Mouse (Mus musculus): Measurements from ENCODE around the gene Tas2r135.

Gene Tas2r135

DNA sequence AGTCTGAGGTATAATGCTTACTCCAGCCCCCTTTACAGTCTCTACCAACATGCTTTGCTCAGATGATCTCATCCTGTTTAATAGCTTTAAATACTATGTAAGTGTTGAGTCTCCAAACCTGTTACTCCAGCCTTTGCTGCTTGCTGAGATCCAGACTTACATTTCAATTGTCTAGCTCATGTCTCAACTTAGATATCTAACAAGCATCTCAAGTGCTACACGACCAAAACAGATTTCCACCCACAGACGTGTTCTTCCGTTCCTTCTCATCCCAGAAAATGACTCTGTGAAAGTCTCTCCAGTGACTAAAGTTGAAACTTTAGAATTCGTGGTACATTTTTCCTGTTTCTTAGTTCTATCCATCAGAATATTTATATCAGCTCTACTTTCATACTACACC lies 21.1 kb downstream of the Tas2r135 start:
- no peak for DNase-seq (ENCODE audit: low spot score)

DNA sequence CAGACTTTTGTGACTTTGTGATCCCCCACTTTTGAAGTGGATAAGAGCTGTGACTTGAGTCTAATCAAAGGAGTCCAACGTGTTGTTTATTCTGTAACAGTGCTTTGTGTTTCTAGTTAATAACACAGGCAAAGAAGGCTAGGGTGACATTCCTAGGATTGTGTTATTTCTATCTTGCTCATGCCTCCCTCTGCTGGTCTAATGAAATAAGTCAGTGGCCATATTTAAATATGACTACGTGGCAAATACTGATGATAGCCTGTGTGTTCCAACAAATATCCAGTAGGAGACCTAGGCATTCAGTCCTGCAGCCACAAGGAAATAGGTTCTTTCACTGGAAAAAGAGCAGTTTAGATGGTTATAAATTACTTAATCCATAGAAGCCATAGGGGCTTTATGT lies 28.3 kb downstream of the Tas2r135 start:
- DNase-seq (ENCODE audit: low spot score), result no peak

DNA sequence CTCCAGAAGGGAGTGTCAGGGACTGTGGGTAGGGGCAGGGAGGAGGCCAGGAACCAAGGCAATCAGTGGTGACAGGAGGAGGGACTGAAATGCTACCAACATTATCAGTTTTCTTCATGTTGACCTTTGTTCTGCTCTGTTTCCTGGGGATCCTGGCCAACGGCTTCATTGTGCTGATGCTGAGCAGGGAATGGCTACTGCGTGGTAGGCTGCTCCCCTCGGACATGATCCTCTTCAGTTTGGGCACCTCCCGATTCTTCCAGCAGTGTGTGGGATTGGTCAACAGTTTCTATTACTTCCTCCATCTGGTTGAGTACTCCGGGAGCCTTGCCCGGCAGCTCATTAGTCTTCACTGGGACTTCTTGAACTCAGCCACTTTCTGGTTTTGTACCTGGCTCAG lies 29.2 kb downstream of the Tas2r135 start, which contains the start of gene Tas2r126:
TSS of gene Tas2r126 (plus strand) at position 90 of the 400 bp plus-strand sequence.
- no peak for DNase-seq (ENCODE audit: low spot score)

DNA sequence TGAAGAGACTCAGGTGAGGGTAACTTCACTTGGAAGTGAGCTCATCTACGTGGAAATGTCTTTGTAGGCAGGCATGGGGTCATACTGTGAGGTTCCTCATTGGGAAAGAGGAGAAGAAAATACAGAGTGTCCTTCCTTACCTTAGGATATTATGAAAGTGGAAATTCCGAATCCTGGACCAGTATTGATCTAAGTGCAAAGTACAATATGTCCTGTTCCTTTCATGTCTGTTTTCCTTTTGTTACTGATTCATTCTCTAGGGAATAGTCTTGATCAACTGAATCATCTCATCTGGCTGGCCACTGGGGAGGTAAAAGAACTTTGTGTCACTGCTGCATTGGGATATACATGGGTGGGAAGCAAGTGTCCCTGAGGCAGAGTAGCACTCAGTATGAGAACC lies 30.3 kb downstream of the Tas2r135 start:
- no peak for DNase-seq (ENCODE audit: low spot score)

DNA sequence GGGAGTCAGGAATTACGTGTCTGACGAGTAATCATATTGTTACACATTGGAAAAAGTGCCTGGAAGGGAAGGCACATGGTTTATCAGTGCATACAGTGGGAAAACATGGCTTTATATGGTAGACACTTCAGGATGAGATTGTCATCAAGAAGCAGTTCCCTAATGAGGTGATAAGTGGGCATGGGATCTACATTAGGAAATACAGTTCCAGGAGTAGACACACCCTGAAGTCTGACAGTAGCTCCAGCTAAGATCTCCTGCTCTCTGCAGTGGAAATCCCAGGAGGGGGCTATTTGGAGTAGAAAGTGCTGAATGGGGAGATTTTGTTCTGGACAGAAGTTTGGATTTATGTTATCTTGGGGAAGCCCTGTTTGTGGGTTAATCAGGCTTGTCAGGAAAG lies 36.2 kb downstream of the Tas2r135 start:
- no peak for DNase-seq (ENCODE audit: low spot score)

DNA sequence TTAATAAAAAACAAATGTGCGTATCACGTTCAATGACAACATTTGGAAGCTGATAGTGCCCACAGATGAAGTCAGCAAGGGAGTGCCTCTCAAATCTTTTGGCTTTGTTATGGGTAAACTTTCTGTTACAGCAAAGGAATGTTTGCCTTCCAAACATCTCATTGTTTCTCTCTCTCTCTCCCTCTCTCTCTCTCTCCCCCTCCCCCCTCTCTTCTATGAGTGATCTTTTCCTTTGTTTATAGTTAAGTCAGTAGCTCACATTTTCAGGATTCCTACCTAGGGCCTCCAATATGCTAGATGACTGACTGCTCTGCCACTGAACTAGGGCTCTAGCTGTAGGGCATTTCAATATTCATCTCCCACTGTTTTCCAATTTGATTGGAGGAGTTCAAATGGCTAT lies 39.3 kb downstream of the Tas2r135 start:
- no peak for DNase-seq (ENCODE audit: low spot score)

DNA sequence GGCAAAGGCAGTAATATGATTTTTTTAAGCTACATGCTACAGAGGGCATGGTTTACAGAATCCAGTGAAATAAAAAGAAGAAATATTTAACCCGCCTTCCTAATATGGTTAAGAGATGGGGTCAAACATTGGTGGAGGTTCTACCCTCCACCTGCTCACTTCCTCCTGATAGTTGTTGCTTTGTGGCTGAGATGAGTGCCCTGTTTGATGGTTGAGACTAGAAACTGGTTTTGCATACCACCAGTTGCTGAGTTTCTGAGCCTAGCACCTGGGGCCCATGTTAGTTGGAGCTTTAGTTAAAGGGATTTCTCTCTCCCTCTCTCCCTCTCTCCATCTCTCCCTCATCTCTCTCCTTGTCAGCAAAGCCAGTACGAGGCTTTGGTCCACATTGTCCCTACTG lies 42.1 kb downstream of the Tas2r135 start:
- no peak for DNase-seq (ENCODE audit: low spot score)
